Mouse (Mus musculus) stomach, embryonic 15.5 days (tissue): ENCODE data around the gene Ints6l. TPM values are rescaled to one million over a fixed set of nuclear protein-coding genes. Genes with fewer than 3 reads are reported as not detected.

Experiments
- ATAC-seq: fragments of 200-750 bp; cut with Nextera tagmentation; 2 replicates; pipeline ENCODE4 v1.8.0; 2017; ENCODE audit warnings: low read depth, moderate number of reproducible peaks, moderate TSS enrichment; ENCODE audit not compliant: insufficient read depth, low FRiP score
- H3K27ac ChIP-seq: fragments of 300-500 bp; sonication (generic); 2 replicates; pipeline ENCODE4 v1.5.1; 2015; ENCODE audit warnings: mild to moderate bottlenecking, inconsistent platforms
- H3K27me3 ChIP-seq: fragments of 300-500 bp; sonication (generic); replicated peaks from 2 replicates; pipeline ENCODE4 v1.6.1; 2015; ENCODE audit warnings: inconsistent platforms
- H3K36me3 ChIP-seq: fragments of 300-500 bp; sonication (generic); 2 replicates; pipeline ENCODE4 v1.6.1; 2015; ENCODE audit warnings: inconsistent platforms
- H3K4me1 ChIP-seq: fragments of 300-500 bp; sonication (generic); 2 replicates; pipeline ENCODE4 v1.6.1; 2015; ENCODE audit warnings: inconsistent platforms
- H3K4me2 ChIP-seq: fragments of 300-500 bp; sonication (generic); 2 replicates; pipeline ENCODE4 v1.6.1; 2015; ENCODE audit warnings: mild to moderate bottlenecking, inconsistent platforms
- H3K4me3 ChIP-seq: fragments of 300-500 bp; sonication (generic); replicated peaks from 2 replicates; pipeline ENCODE4 v1.5.1; 2015; ENCODE audit warnings: inconsistent platforms
- H3K9ac ChIP-seq: fragments of 300-500 bp; sonication (generic); 2 replicates; pipeline ENCODE4 v1.6.1; 2015; ENCODE audit warnings: inconsistent platforms
- H3K9me3 ChIP-seq: fragments of 300-500 bp; sonication (generic); 2 replicates; pipeline ENCODE4 v1.6.1; 2016; ENCODE audit warnings: inconsistent platforms
- WGBS: fragments of 180-500 bp; shearing (Covaris S2); methylation state at CpG from one replicate; pipeline ENCODE4 v1.1.7; 2015; 5-methylcytosine and 5-hydroxymethylcytosine counted together
- polyA plus RNA-seq: library from polyadenylated mRNA; unstranded; fragments of >200 nt; fragmentation: Nextera tagmentation; extraction: Ambion mirVana; gene quantifications from 2 replicates; pipeline ENCODE4 v1.2.1, GENCODE M21; 2015

Gene Ints6l
- polyA plus RNA-seq, 1 experiment from 2014 or later = 25.3 TPM

GRCm38 (mm10) chrX:56549506-56549905 lies 94.8 kb downstream of the Ints6l start, which contains the start of gene Gm648:
Gm648 (minus strand) TSS chrX:56549606.
- H3K9me3 ChIP-seq = no peaks in the 10 kb centered on the region
- H3K27me3 ChIP-seq = no peaks in the 10 kb centered on the region
- no peak within 1 kb of the TSS for H3K27ac ChIP-seq
- H3K4me2 ChIP-seq = no peak within 1 kb of the TSS
- no peaks in the 10 kb centered on the region for H3K4me1 ChIP-seq
- 84% methylated on average over 7 of the region's 7 CpGs for WGBS
- ATAC-seq = no peak
- no peaks in the 10 kb centered on the region for H3K36me3 ChIP-seq
- no peak within 1 kb of the TSS for H3K4me3 ChIP-seq
- H3K9ac ChIP-seq = no peak within 1 kb of the TSS

DNA sequence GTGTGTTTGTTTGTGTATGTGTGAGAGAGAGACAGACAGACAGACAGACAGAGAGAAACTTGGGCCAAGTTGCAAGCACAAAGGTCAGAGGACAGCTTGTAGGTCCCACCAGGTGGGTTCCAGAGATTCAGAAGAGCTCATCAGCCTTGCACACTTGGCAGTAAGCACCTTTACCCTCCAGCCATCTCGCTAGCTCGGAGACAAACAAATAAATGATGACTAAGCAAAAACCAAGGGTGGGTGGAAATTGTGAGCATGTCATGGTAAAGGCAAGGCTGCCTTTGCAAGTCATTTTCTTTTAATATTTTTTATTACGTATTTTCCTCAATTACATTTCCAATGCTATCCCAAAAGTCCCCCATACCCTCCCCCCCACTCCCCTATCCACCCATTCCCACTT lies 98.9 kb downstream of the Ints6l start:
- H3K4me2 ChIP-seq = no peak overlapping the region
- 66% methylated on average over 3 of the region's 3 CpGs for WGBS
- no peak for ATAC-seq
- H3K9me3 ChIP-seq = no peaks in the 10 kb centered on the region
- H3K27ac ChIP-seq = no peak overlapping the region
- no peaks in the 10 kb centered on the region for H3K36me3 ChIP-seq
- H3K9ac ChIP-seq = no peak overlapping the region
- H3K27me3 ChIP-seq = no peaks in the 10 kb centered on the region
- H3K4me1 ChIP-seq = no peaks in the 10 kb centered on the region
- no peak overlapping the region for H3K4me3 ChIP-seq

Other genes starting within 250 kb of the Ints6l start
- gene Gm773, start 242.0 kb upstream of the Ints6l start, polyA plus RNA-seq = not detected in 2 replicates
- gene Zfp449, start 108.5 kb upstream of the Ints6l start, polyA plus RNA-seq = 7.5 and 9.8 TPM in 2 replicates
- 5.7 and 6.1 TPM in 2 replicates for gene Smim10l2a, start 80.3 kb upstream of the Ints6l start, polyA plus RNA-seq
- 1.2 and 4.2 TPM in 2 replicates for gene Gm2174, start 6.9 kb upstream of the Ints6l start, polyA plus RNA-seq
- gene Gm10477, start 69.9 kb downstream of the Ints6l start, polyA plus RNA-seq = not detected in 2 replicates
- not detected in 2 replicates for gene Gm648, start 94.7 kb downstream of the Ints6l start, polyA plus RNA-seq
- gene Mmgt1, start 143.2 kb downstream of the Ints6l start, polyA plus RNA-seq = 21.2 and 24.8 TPM in 2 replicates
- 12.0 and 13.5 TPM in 2 replicates for gene Slc9a6, start 154.9 kb downstream of the Ints6l start, polyA plus RNA-seq